Comparison of ENCODE assay signal across 8 mouse cellular contexts in the genomic region with DNA sequence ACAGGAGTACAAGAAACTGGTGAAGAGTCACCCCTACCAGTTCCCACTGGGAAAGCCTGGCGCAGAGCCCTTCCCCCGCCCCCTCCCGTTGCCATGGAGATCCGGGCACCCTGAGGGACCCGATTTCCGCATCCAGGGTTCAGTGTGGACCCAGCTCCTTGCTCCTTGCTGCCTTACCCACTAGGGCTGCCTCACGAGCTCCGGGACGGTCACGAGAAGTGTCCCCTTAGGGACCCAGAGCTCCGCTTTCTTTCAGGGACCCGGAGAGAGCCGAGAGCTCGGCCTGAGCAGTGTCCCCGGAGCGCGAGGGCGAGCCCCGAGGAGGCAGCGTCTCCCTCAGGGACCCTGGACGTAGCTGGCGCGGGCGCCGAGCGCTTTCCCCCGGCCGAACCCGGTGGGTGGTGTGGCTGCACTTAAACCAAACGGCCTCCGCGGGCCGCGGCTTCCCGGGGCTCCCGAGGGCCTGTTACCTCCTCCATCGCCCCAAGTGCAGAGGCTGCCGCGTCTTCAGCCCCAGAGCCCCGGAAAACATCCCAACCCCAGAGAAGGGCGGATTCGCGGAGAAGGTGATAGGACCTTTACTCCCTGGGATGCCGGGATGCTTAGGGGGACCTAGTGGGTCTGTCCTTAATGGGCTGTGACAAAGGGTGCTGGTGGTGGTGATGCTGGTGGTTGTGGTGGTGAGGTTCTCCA. TPM values are rescaled to one million over a fixed set of nuclear protein-coding genes. Genes with fewer than 3 reads are reported as not detected.
A peak's percentile ranks its signal among the peaks of the same experiment; 100 is the strongest.
DNase-seq lines count a peak whose midpoint lies in the region; ATAC-seq and TF ChIP-seq lines count a peak whose summit lies in the region.

Gene Nsun7 (plus strand): TSS at position 142 of the 693 bp plus-strand sequence.

- DNase-seq in WW6 (ENCODE audit: low read depth, low spot score) = peak; percentile 59
- DNase-seq in cerebellum, postnatal 4 days (ENCODE audit: low spot score in 2 of 2) = peak; percentile 64 to 81
- DNase-seq in gastrocnemius, adult 8-10 months (ENCODE audit: low spot score in 2 of 2) = peak; percentile 14 to 38
- DNase-seq in hindbrain, postnatal 0 days (ENCODE audit: low spot score) = peak; percentile 84
- peak; percentile 42 to 79 for DNase-seq in left cerebral cortex, adult 9 months (ENCODE audit: low spot score in 2 of 2)
- peak; percentile 90 to 92 for DNase-seq in right cerebral cortex, postnatal 10 days (ENCODE audit: low spot score in 2 of 2)
- peak; percentile 54 to 81 for DNase-seq in urinary bladder, postnatal 4 days (ENCODE audit: low spot score in 2 of 2)

- no peaks in the 10 kb centered on the region for H3K4me1 ChIP-seq in hindbrain, postnatal 0 days (ENCODE audit: insufficient read depth, low read length)

- no peaks in the 10 kb centered on the region for H3K9me3 ChIP-seq in hindbrain, postnatal 0 days (ENCODE audit: low read length)

- H3K4me3 ChIP-seq in hindbrain, postnatal 0 days (ENCODE audit: low read length) = peak within 1 kb of the TSS; percentile 59

- peak within 1 kb of the TSS; percentile 68 for H3K9ac ChIP-seq in hindbrain, postnatal 0 days (replicated peaks; ENCODE audit: low read length)

- peak within 1 kb of the TSS; percentile 81 for H3K4me2 ChIP-seq in hindbrain, postnatal 0 days (ENCODE audit: low read depth, low read length)

- 1% methylated on average over 44 of the region's 44 CpGs for WGBS in hindbrain, postnatal 0 days

- peak within 1 kb of the TSS; percentile 64 for H3K27ac ChIP-seq in hindbrain, postnatal 0 days

- peak; percentile 30 for TF ChIP-seq CTCF in hindbrain, postnatal 0 days (IDR thresholded peaks at IDR 0.05; ENCODE audit: low read depth)

- no peaks in the 10 kb centered on the region for H3K36me3 ChIP-seq in hindbrain, postnatal 0 days (ENCODE audit: insufficient read depth, low read length)

- no peaks in the 10 kb centered on the region for H3K27me3 ChIP-seq in hindbrain, postnatal 0 days (ENCODE audit: insufficient read depth, low read length)

- peak; percentile 95 for ATAC-seq in hindbrain, postnatal 0 days
- peak; percentile 62 for ATAC-seq in megakaryocyte, adult 5-6 weeks (ENCODE audit: poor library complexity, severe bottlenecking)

RNA-seq across cellular contexts. Expression of gene Nsun7, which starts in this region (rescaled TPM):
- not detected for total RNA-seq in gastrocnemius, adult 8-10 months (2022)
- total RNA-seq in hindbrain, postnatal 0 days (2014; rRNA removed) = 2.3 and 3.7 TPM in 2 replicates
- 3.0 and 3.5 TPM in 2 replicates for polyA plus RNA-seq in hindbrain, postnatal 0 days (2015; fragmentation: Nextera tagmentation; extraction: Ambion mirVana)
- total RNA-seq in megakaryocyte, adult 5-6 weeks (2015) = not detected in 2 replicates
- total RNA-seq in megakaryocyte, adult 5-6 weeks (2017) = not detected in 2 replicates

Comparison
In these comparisons a context has a peak if more than half of its experiments do, and no peak if none do; other contexts are left out.
1. Peak in every context shown above with its lines: DNase-seq, ATAC-seq, H3K4me3 ChIP-seq and H3K27ac ChIP-seq.
2. Peak in DNase-seq in gastrocnemius, adult 8-10 months; RNA of the gene not detected or under 1 TPM.
3. Peak in ATAC-seq in megakaryocyte, adult 5-6 weeks; RNA of the gene not detected or under 1 TPM.
4. DNase-seq: peak in every context shown above with its lines; median percentile 91 in right cerebral cortex, postnatal 10 days; 84 in hindbrain, postnatal 0 days; 72 in cerebellum, postnatal 4 days; 68 in urinary bladder, postnatal 4 days; 60 in left cerebral cortex, adult 9 months; 59 in WW6; 26 in gastrocnemius, adult 8-10 months.